Mouse (Mus musculus) heart, adult 2 months (tissue): ENCODE data around the gene Shld2. TPM values are rescaled to one million over a fixed set of nuclear protein-coding genes. Genes with fewer than 3 reads are reported as not detected.
"Not testable (repeated sequence)": the region's sequence is repeated elsewhere in the genome, so short reads cannot be mapped to it uniquely, and the experiment has no call there.

Experiments used
- DNase-seq, 2 experiments: peaks; one replicate each; pipeline ENCODE4 v3.0.0; 2021
- H3K27ac ChIP-seq: fragments of 200-600 bp; 2 replicates; pipeline ENCODE4 v1.8.1; 2022
- H3K27me3 ChIP-seq: fragments of 200-500 bp; 2 replicates; pipeline ENCODE4 v1.6.1; 2012; ENCODE audit warnings: mild to moderate bottlenecking, low read length, inconsistent platforms, mixed read lengths; ENCODE audit not compliant: control insufficient read depth, insufficient read depth
- H3K36me3 ChIP-seq: fragments of 200-500 bp; 2 replicates; pipeline ENCODE4 v1.6.1; 2012; ENCODE audit warnings: low read length, inconsistent platforms; ENCODE audit not compliant: control insufficient read depth, insufficient read depth
- H3K4me1 ChIP-seq: fragments of 200-500 bp; 2 replicates; pipeline ENCODE4 v1.6.1; 2011; ENCODE audit warnings: low read length; ENCODE audit not compliant: control insufficient read depth, insufficient read depth
- H3K4me3 ChIP-seq: fragments of 200-600 bp; 2 replicates; pipeline ENCODE4 v1.8.1; 2022
- H3K79me2 ChIP-seq: fragments of 200-500 bp; replicated peaks from 2 replicates; pipeline ENCODE4 v1.6.1; 2012; ENCODE audit warnings: mild to moderate bottlenecking, inconsistent platforms, low read length, moderate library complexity, mixed read lengths; ENCODE audit not compliant: control insufficient read depth, insufficient read depth
- H3K9ac ChIP-seq: fragments of 200-500 bp; 2 replicates; pipeline ENCODE4 v1.6.1; 2012; ENCODE audit warnings: low read depth, mild to moderate bottlenecking, control low read depth, inconsistent platforms, low read length, mixed read lengths
- CTCF ChIP-seq: fragments of 200-600 bp; IDR thresholded peaks from 2 replicates; pipeline ENCODE4 v1.8.1; 2022; ENCODE audit warnings: antibody characterized with exemption, mild to moderate bottlenecking, moderate library complexity
- EP300 ChIP-seq: fragments of 200-500 bp; IDR thresholded peaks from 2 replicates; pipeline ENCODE4 v1.6.1; 2011; ENCODE audit warnings: low read depth, low read length, control low read depth; ENCODE audit not compliant: insufficient read depth
- POLR2A ChIP-seq: fragments of 200-500 bp; IDR thresholded peaks from 2 replicates; pipeline ENCODE4 v1.6.1; 2011; ENCODE audit warnings: mild to moderate bottlenecking, low read depth, low read length, control low read depth; ENCODE audit not compliant: insufficient read depth
- WGBS: fragments of 180-500 bp; shearing (Covaris S2); methylation state at CpG from one replicate; pipeline ENCODE4 v1.1.7; 2018; 5-methylcytosine and 5-hydroxymethylcytosine counted together
- intact Hi-C: fragments of 180-260 bp; cut with DNase I; formaldehyde crosslinking; loops from one replicate; pipeline ENCODE4 v1.15.1; 2025
- polyA plus RNA-seq: library from polyadenylated mRNA; depleted of rRNA; stranded (reverse); fragments of >200 nt; gene quantifications from 2 replicates; pipeline ENCODE4 v1.2.3, GENCODE M21; 2012
- total RNA-seq, 2 experiments: library from RNA; stranded (reverse); gene quantifications; 2 replicates each; pipeline ENCODE4 v1.2.3; 2021

Shld2 gene
- total and polyA plus RNA-seq, 3 experiments = 2.4 to 9.9 (median 7.8) TPM

DNA sequence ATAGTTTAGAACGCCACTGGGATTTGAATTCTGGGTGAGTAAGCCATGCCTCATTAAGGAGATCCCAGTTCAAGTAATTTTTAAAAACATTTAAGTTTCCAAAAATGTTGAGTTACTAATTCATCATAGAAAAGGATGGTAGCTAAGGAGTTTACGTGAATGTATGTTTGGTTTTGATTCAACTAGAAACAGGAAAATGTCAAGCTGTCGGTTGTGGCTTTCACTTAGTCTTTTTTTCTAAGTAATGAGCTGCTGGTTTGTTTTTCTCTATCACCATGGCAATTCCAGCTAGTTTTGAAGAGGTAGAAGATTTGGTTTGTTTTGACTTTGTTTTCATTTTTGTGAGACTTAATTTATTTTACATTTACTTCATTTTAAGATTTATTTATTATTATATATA, 7.1 kb upstream of the Shld2 start:
- intact Hi-C loops = loop anchor here (10.0 kb wide), 1 partner anchor 357 kb away; the partner anchor contains the start of gene Wapl
- Histone ChIP-seq H3K36me3 (peaks cover 27% of the 10 kb centered on the region), H3K9ac (no peak overlapping the region), H3K4me3 (no peak overlapping the region), H3K27ac (no peak overlapping the region), H3K79me2 (peaks cover 2% of the 10 kb centered on the region), H3K27me3 (no peaks in the 10 kb centered on the region), H3K4me1 (peaks cover 4% of the 10 kb centered on the region)
- TF ChIP-seq CTCF = no peak
- no peak for TF ChIP-seq POLR2A
- no peak for TF ChIP-seq EP300
- 69% methylated on average over 3 of the region's 3 CpGs for WGBS
- no peak for DNase-seq

DNA sequence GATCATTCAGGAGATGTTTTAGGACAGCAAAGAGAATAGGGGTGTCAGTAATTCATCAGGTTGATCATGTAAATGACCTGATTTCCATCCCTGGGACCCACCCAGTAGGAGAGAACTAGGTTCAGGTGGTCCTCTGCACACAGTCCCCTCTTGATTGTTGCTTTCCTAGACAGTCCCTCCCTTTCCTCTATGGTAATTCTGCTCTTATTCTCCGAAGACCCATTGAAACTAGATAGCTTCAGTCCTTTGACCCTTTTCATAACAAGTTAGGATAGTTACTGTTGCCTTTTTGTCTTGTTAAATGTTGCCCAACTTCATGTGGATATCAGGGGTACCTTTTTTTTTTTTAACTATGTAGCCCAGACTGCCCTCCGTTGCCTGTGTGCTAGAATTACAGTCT, 6.1 kb upstream of the Shld2 start:
- WGBS = 78% methylated on average over 2 of the region's 2 CpGs
- intact Hi-C loops = loop anchor here (10.0 kb wide), 1 partner anchor 358 kb away; the partner anchor contains the start of gene Wapl
- Histone ChIP-seq H3K4me1 (peaks cover 4% of the 10 kb centered on the region), H3K36me3 (peaks cover 28% of the 10 kb centered on the region), H3K9ac (no peak overlapping the region), H3K79me2 (peaks cover 2% of the 10 kb centered on the region), H3K27me3 (no peaks in the 10 kb centered on the region), H3K27ac (no peak overlapping the region), H3K4me3 (no peak overlapping the region)
- TF ChIP-seq CTCF = no peak
- TF ChIP-seq POLR2A = no peak
- no peak for TF ChIP-seq EP300
- DNase-seq = no peak

DNA sequence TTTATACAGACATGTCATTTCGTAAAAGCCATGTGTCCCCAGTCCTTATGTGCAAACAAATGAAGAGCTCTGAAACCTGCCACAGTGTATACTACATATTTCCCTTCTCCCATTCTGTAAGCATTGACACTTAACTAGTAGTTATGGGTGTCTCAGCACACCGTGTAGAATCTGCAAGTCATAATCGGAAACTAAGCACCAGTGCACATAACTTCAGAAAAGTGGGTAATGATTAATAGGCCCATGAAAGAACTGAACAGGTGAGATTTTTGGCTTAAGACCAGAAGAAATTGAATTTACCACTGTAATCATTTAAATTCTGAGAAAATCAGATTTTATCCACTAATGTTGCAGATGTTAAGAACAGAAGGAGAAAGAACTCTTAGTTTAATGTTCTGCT, 4.5 kb upstream of the Shld2 start:
- Histone ChIP-seq H3K4me3 (no peak overlapping the region), H3K9ac (no peak overlapping the region), H3K79me2 (peaks cover 5% of the 10 kb centered on the region), H3K4me1 (peaks cover 4% of the 10 kb centered on the region), H3K27ac (no peak overlapping the region), H3K27me3 (no peaks in the 10 kb centered on the region), H3K36me3 (peaks cover 28% of the 10 kb centered on the region)
- DNase-seq = no peak
- WGBS = 89% methylated on average over 3 of the region's 3 CpGs
- intact Hi-C loops = loop anchor here (5.0 to 10.0 kb wide), 2 partner anchors 42 to 360 kb away; partner anchors contain the start of gene Wapl
- no peak for TF ChIP-seq POLR2A
- TF ChIP-seq CTCF = no peak
- TF ChIP-seq EP300 = no peak

DNA sequence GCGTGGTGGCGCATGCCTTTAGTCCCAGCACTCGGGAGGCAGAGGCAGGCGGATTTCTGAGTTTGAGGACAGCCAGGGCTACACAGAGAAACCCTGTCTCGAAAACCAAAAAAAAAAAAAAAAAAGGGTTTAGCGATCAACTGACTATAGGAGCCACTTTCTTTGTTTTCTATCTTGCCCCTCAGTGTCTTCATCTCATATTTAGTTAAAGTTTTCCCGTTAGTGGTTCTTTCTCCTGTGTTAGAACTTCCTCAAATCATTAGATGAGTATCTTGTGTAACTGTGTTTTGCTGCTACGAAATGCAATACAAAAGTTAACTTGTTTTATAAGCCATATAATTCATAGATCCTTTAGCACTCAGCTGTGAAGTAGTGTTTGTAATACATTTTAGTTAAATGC, 4.1 kb upstream of the Shld2 start:
- H3K9ac ChIP-seq, H3K27me3 ChIP-seq, H3K79me2 ChIP-seq, H3K4me1 ChIP-seq, H3K27ac ChIP-seq, H3K4me3 ChIP-seq, DNase-seq: not testable (repeated sequence)
- intact Hi-C loops = loop anchor here (5.0 to 10.0 kb wide), 2 partner anchors 42 to 360 kb away; partner anchors contain the start of gene Wapl
- 84% methylated on average over 8 of the region's 8 CpGs for WGBS
- peaks cover 28% of the 10 kb centered on the region for H3K36me3 ChIP-seq

DNA sequence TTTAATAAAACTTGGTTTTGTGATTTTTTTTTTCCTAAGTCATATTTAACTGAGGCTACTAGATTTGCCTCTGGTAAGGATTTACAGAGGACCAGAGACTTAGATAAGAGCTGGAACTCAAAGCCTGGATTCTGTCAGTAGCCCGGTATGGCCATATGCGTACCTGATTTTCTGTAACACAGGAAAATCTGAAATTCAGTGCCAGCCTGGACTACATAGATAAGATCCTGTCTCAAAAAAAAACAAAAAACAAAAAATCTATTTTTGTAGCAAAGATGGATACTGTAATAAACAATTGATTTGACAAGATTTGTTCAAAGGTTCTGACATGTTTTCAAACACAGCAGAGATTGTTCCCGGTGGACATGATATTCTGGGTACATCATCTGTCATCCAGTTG, 3.3 kb upstream of the Shld2 start:
- intact Hi-C loops = loop anchor here (5.0 to 10.0 kb wide), 2 partner anchors 41 to 361 kb away; partner anchors contain the start of gene Wapl
- TF ChIP-seq POLR2A = no peak
- no peak for TF ChIP-seq CTCF
- no peak for TF ChIP-seq EP300
- Histone ChIP-seq H3K79me2 (peaks cover 5% of the 10 kb centered on the region), H3K4me3 (no peak overlapping the region), H3K4me1 (peaks cover 4% of the 10 kb centered on the region), H3K9ac (no peak overlapping the region), H3K36me3 (peaks cover 28% of the 10 kb centered on the region), H3K27ac (no peak overlapping the region), H3K27me3 (no peaks in the 10 kb centered on the region)
- 60% methylated on average over 3 of the region's 3 CpGs for WGBS
- no peak for DNase-seq

DNA sequence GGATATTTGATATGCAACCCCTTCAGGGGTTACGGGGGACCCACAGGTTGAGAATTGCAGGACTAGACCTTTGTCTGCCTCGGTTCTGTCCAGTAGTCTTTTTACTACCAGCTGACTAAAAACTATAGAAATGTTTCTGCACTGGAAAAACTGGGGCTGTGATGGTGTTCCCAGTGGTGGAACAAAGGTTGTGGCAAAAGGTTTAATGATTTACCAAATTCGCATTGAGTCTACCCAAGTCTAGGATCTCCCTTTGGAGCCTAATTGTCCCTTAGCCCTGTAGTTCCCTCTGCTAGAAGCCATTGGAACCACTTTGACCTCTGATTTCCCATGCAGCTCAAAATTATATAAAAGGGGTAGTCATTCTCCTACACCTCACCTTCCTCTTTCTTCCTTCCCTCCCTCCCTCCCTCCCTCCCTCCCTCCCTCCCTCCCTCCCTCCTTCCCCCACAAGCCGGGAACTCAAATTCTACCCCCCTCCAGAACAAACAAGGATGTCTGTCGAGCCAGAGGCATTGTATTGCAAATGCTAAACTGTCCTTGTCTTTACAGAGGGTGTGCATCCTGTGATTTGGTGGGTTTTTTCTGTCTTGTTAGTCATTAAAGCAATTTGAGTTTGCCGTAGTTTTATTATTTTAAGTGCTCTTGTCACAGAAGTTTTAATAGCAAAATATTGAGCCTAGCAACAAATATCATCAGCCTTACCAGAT, 2.2 kb upstream of the Shld2 start:
- 23% methylated on average over 6 of the region's 6 CpGs for WGBS
- no peak for DNase-seq
- H3K79me2 ChIP-seq = peaks cover 5% of the 10 kb centered on the region
- peak overlapping the region; percentile 45 for H3K9ac ChIP-seq
- H3K36me3 ChIP-seq = peaks cover 27% of the 10 kb centered on the region
- no peak for TF ChIP-seq CTCF
- TF ChIP-seq POLR2A = no peak
- TF ChIP-seq EP300 = no peak
- peak overlapping the region; percentile 13 for H3K27ac ChIP-seq
- H3K27me3 ChIP-seq = no peaks in the 10 kb centered on the region
- peak overlapping the region; percentile 84 for H3K4me3 ChIP-seq
- H3K4me1 ChIP-seq = peaks cover 4% of the 10 kb centered on the region
- intact Hi-C loops = loop anchor here (5.0 to 10.0 kb wide), 2 partner anchors 40 to 362 kb away; partner anchors contain the start of gene Wapl
